Mouse (Mus musculus) embryonic facial prominence, embryonic 14.5 days (tissue): ENCODE data around the gene Smdt1. TPM values are rescaled to one million over a fixed set of nuclear protein-coding genes. Genes with fewer than 3 reads are reported as not detected.

Experiments
- ATAC-seq: fragments of 200-750 bp; cut with Nextera tagmentation; 2 replicates; pipeline ENCODE4 v1.8.0; 2017; ENCODE audit warnings: low read depth, moderate number of reproducible peaks, moderate TSS enrichment
- DNase-seq: peaks from one replicate; pipeline ENCODE4 v3.0.0-alpha.2; 2015; ENCODE audit warnings: low spot score
- H3K27ac ChIP-seq: fragments of 300-500 bp; sonication (generic); replicated peaks from 2 replicates; pipeline ENCODE4 v1.5.1; 2014; ENCODE audit warnings: low read depth, mild to moderate bottlenecking, low read length, moderate library complexity
- H3K27me3 ChIP-seq: fragments of 300-500 bp; sonication (generic); replicated peaks from 2 replicates; pipeline ENCODE4 v1.6.1; 2014; ENCODE audit warnings: low read length; ENCODE audit not compliant: control insufficient read depth, insufficient read depth
- H3K36me3 ChIP-seq: fragments of 300-500 bp; sonication (generic); 2 replicates; pipeline ENCODE4 v1.6.1; 2014; ENCODE audit warnings: low read length, mixed read lengths; ENCODE audit not compliant: control insufficient read depth, insufficient read depth
- H3K4me1 ChIP-seq: fragments of 300-500 bp; sonication (generic); 2 replicates; pipeline ENCODE4 v1.6.1; 2014; ENCODE audit warnings: antibody characterized with exemption, low read length; ENCODE audit not compliant: control insufficient read depth, insufficient read depth
- H3K4me2 ChIP-seq: fragments of 300-500 bp; sonication (generic); 2 replicates; pipeline ENCODE4 v1.6.1; 2014; ENCODE audit warnings: low read depth, mild to moderate bottlenecking, low read length, moderate library complexity, mixed read lengths
- H3K4me3 ChIP-seq: fragments of 300-500 bp; sonication (generic); 2 replicates; pipeline ENCODE4 v1.5.1; 2014; ENCODE audit warnings: low read depth, mild to moderate bottlenecking, low read length
- H3K9ac ChIP-seq: fragments of 300-500 bp; sonication (generic); 2 replicates; pipeline ENCODE4 v1.6.1; 2014; ENCODE audit warnings: low read depth, mild to moderate bottlenecking, low read length, moderate library complexity, mixed read lengths
- H3K9me3 ChIP-seq: fragments of 300-500 bp; sonication (generic); 2 replicates; pipeline ENCODE4 v1.6.1; 2016; ENCODE audit warnings: low read length; ENCODE audit not compliant: control insufficient read depth
- WGBS: fragments of 180-500 bp; shearing (Covaris S2); extraction: QIAGEN DNeasy Blood & Tissue Kit; methylation state at CpG from one replicate; pipeline ENCODE4 v1.1.7; 2014; 5-methylcytosine and 5-hydroxymethylcytosine counted together
- polyA plus RNA-seq: library from polyadenylated mRNA; unstranded; fragments of >200 nt; fragmentation: Nextera tagmentation; extraction: Ambion mirVana; gene quantifications from 2 replicates; pipeline ENCODE4 v1.2.1, GENCODE M21; 2014

Smdt1 gene
- polyA plus RNA-seq, 1 experiment from 2014 or later, result 262 TPM

GRCm38 (mm10) chr15:82317839-82318238 is 20.9 kb upstream of the Smdt1 start:
- H3K36me3 ChIP-seq, result no peaks in the 10 kb centered on the region
- ATAC-seq (no peak), DNase-seq (no peak)
- H3K9me3 ChIP-seq, result no peaks in the 10 kb centered on the region
- no peak overlapping the region for H3K27ac ChIP-seq
- no peaks in the 10 kb centered on the region for H3K4me1 ChIP-seq
- WGBS, result 78% methylated on average over 6 of the region's 6 CpGs
- H3K4me2 ChIP-seq, result no peak overlapping the region
- H3K9ac ChIP-seq, result no peak overlapping the region
- H3K4me3 ChIP-seq, result no peak overlapping the region
- H3K27me3 ChIP-seq, result no peaks in the 10 kb centered on the region

- no peak overlapping the region for H3K4me3 ChIP-seq
- H3K9me3 ChIP-seq, result no peaks in the 10 kb centered on the region
- no peaks in the 10 kb centered on the region for H3K27me3 ChIP-seq
- no peak for DNase-seq
- H3K4me1 ChIP-seq, result no peaks in the 10 kb centered on the region
- ATAC-seq, result no peak
- H3K9ac ChIP-seq, result no peak overlapping the region
- no peak overlapping the region for H3K4me2 ChIP-seq
- 37% methylated on average over 1 of the region's 1 CpGs for WGBS
- no peak overlapping the region for H3K27ac ChIP-seq
- H3K36me3 ChIP-seq, result no peaks in the 10 kb centered on the region
These were observed 19.1 kb upstream of the Smdt1 start for GRCm38 (mm10) chr15:82319613-82320012.

- Histone ChIP-seq H3K9me3 (no peaks in the 10 kb centered on the region), H3K27me3 (no peaks in the 10 kb centered on the region), H3K36me3 (no peaks in the 10 kb centered on the region), H3K27ac (no peak overlapping the region), H3K4me3 (no peak overlapping the region), H3K4me1 (no peaks in the 10 kb centered on the region), H3K4me2 (no peak overlapping the region), H3K9ac (no peak overlapping the region)
- ATAC-seq (no peak), DNase-seq (peak; percentile 58)
- WGBS, result 64% methylated on average over 8 of the region's 8 CpGs
These were observed 16.6 kb upstream of the Smdt1 start for GRCm38 (mm10) chr15:82322195-82322594.

- WGBS, result 68% methylated on average over 2 of the region's 2 CpGs
- Histone ChIP-seq H3K9ac (no peak overlapping the region), H3K4me2 (no peak overlapping the region), H3K27ac (no peak overlapping the region), H3K9me3 (no peaks in the 10 kb centered on the region), H3K4me3 (no peak overlapping the region), H3K27me3 (no peaks in the 10 kb centered on the region), H3K36me3 (peaks cover 12% of the 10 kb centered on the region), H3K4me1 (no peaks in the 10 kb centered on the region)
- ATAC-seq (no peak), DNase-seq (no peak)
These were observed 13.4 kb upstream of the Smdt1 start for GRCm38 (mm10) chr15:82325382-82325781.

GRCm38 (mm10) chr15:82335194-82335593 is 3.6 kb upstream of the Smdt1 start:
- ATAC-seq, result no peak
- no peak for DNase-seq
- Histone ChIP-seq H3K4me1 (peaks cover 16% of the 10 kb centered on the region), H3K9me3 (no peaks in the 10 kb centered on the region), H3K4me3 (no peak overlapping the region), H3K9ac (no peak overlapping the region), H3K36me3 (peaks cover 40% of the 10 kb centered on the region), H3K27me3 (no peaks in the 10 kb centered on the region), H3K27ac (no peak overlapping the region), H3K4me2 (no peak overlapping the region)
- 91% methylated on average over 4 of the region's 4 CpGs for WGBS

- Histone ChIP-seq H3K4me1 (peaks cover 17% of the 10 kb centered on the region), H3K4me2 (no peak overlapping the region), H3K27ac (no peak overlapping the region), H3K36me3 (peaks cover 28% of the 10 kb centered on the region), H3K27me3 (no peaks in the 10 kb centered on the region), H3K9me3 (no peaks in the 10 kb centered on the region), H3K4me3 (no peak overlapping the region), H3K9ac (no peak overlapping the region)
- DNase-seq (no peak), ATAC-seq (no peak)
- 80% methylated on average over 12 of the region's 12 CpGs for WGBS
These were observed 2.1 kb upstream of the Smdt1 start for GRCm38 (mm10) chr15:82336629-82337028.

GRCm38 (mm10) chr15:82337875-82338274 is 884 bp upstream of the Smdt1 start:
- ATAC-seq (no peak), DNase-seq (no peak)
- 16% methylated on average over 4 of the region's 4 CpGs for WGBS
- peak overlapping the region; percentile 78 for H3K4me2 ChIP-seq
- peak overlapping the region; percentile 63 for H3K4me3 ChIP-seq
- peak overlapping the region; percentile 72 for H3K9ac ChIP-seq
- H3K4me1 ChIP-seq, result peaks cover 24% of the 10 kb centered on the region
- no peaks in the 10 kb centered on the region for H3K27me3 ChIP-seq
- H3K36me3 ChIP-seq, result peaks cover 23% of the 10 kb centered on the region
- H3K27ac ChIP-seq, result peak overlapping the region; percentile 61
- H3K9me3 ChIP-seq, result no peaks in the 10 kb centered on the region

- peak overlapping the region; percentile 63 for H3K4me3 ChIP-seq
- H3K4me1 ChIP-seq, result peaks cover 24% of the 10 kb centered on the region
- WGBS, result 49% methylated on average over 10 of the region's 10 CpGs
- peak overlapping the region; percentile 78 for H3K4me2 ChIP-seq
- no peaks in the 10 kb centered on the region for H3K27me3 ChIP-seq
- no peaks in the 10 kb centered on the region for H3K9me3 ChIP-seq
- ATAC-seq (no peak), DNase-seq (no peak)
- peak overlapping the region; percentile 72 for H3K9ac ChIP-seq
- H3K36me3 ChIP-seq, result peaks cover 31% of the 10 kb centered on the region
- peak overlapping the region; percentile 61 for H3K27ac ChIP-seq
These were observed 391 bp downstream of the Smdt1 start for GRCm38 (mm10) chr15:82339150-82339549.

GRCm38 (mm10) chr15:82339634-82340254 is 985 bp downstream of the Smdt1 start:
- DNase-seq, result no peak
- no peak overlapping the region for H3K4me2 ChIP-seq
- H3K9ac ChIP-seq, result no peak overlapping the region
- ATAC-seq, result no peak
- H3K9me3 ChIP-seq, result no peaks in the 10 kb centered on the region
- H3K27ac ChIP-seq, result no peak overlapping the region
- no peaks in the 10 kb centered on the region for H3K27me3 ChIP-seq
- 69% methylated on average over 8 of the region's 8 CpGs for WGBS
- H3K4me1 ChIP-seq, result peaks cover 24% of the 10 kb centered on the region
- peaks cover 25% of the 10 kb centered on the region for H3K36me3 ChIP-seq
- H3K4me3 ChIP-seq, result no peak overlapping the region
